Mouse (Mus musculus) limb, embryonic 15.5 days (tissue): Measurements from ENCODE around the gene Frzb. TPM values are rescaled to one million over a fixed set of nuclear protein-coding genes. Genes with fewer than 3 reads are reported as not detected.

Source experiments
- ATAC-seq: fragments of 200-750 bp; cut with Nextera tagmentation; 2 replicates; pipeline ENCODE4 v1.8.0; 2017; ENCODE audit warnings: low read depth, moderate TSS enrichment; ENCODE audit not compliant: insufficient number of reproducible peaks, low FRiP score, low TSS enrichment
- H3K27ac ChIP-seq: fragments of 300-500 bp; sonication (generic); 2 replicates; pipeline ENCODE4 v1.5.1; 2015; ENCODE audit warnings: moderate library complexity, mild to moderate bottlenecking, inconsistent platforms
- H3K27me3 ChIP-seq: fragments of 300-500 bp; sonication (generic); 2 replicates; pipeline ENCODE4 v1.6.1; 2015; ENCODE audit warnings: inconsistent platforms
- H3K36me3 ChIP-seq: fragments of 300-500 bp; sonication (generic); 2 replicates; pipeline ENCODE4 v1.6.1; 2015; ENCODE audit warnings: inconsistent platforms
- H3K4me1 ChIP-seq: fragments of 300-500 bp; sonication (generic); 2 replicates; pipeline ENCODE4 v1.6.1; 2015; ENCODE audit warnings: inconsistent platforms
- H3K4me2 ChIP-seq: fragments of 300-500 bp; sonication (generic); 2 replicates; pipeline ENCODE4 v1.6.1; 2015; ENCODE audit warnings: mild to moderate bottlenecking, inconsistent platforms
- H3K4me3 ChIP-seq: fragments of 300-500 bp; sonication (generic); 2 replicates; pipeline ENCODE4 v1.5.1; 2015; ENCODE audit warnings: mild to moderate bottlenecking, inconsistent platforms
- H3K9ac ChIP-seq: fragments of 300-500 bp; sonication (generic); 2 replicates; pipeline ENCODE4 v1.6.1; 2015; ENCODE audit warnings: inconsistent platforms
- H3K9me3 ChIP-seq: fragments of 300-500 bp; sonication (generic); 2 replicates; pipeline ENCODE4 v1.6.1; 2016; ENCODE audit warnings: inconsistent platforms
- WGBS: fragments of 180-500 bp; shearing (Covaris S2); methylation state at CpG from one replicate; pipeline ENCODE4 v1.1.7; 2015; 5-methylcytosine and 5-hydroxymethylcytosine counted together
- polyA plus RNA-seq: library from polyadenylated mRNA; unstranded; fragments of >200 nt; fragmentation: Nextera tagmentation; extraction: Ambion mirVana; gene quantifications from 2 replicates; pipeline ENCODE4 v1.2.1, GENCODE M21; 2015

Gene Frzb
- polyA plus RNA-seq, 1 experiment from 2014 or later = 9.0 TPM

GRCm38 (mm10) chr2:80379848-80380247 is 67.6 kb downstream of the Frzb start:
- 87% methylated on average over 5 of the region's 5 CpGs for WGBS
- Histone ChIP-seq H3K36me3 (no peaks in the 10 kb centered on the region), H3K9me3 (no peaks in the 10 kb centered on the region), H3K4me3 (no peak overlapping the region), H3K4me1 (no peaks in the 10 kb centered on the region), H3K27ac (no peak overlapping the region), H3K9ac (no peak overlapping the region), H3K27me3 (no peaks in the 10 kb centered on the region), H3K4me2 (no peak overlapping the region)
- no peak for ATAC-seq

GRCm38 (mm10) chr2:80374892-80375291 is 72.5 kb downstream of the Frzb start:
- H3K9me3 ChIP-seq = no peaks in the 10 kb centered on the region
- H3K4me1 ChIP-seq = no peaks in the 10 kb centered on the region
- no peak overlapping the region for H3K9ac ChIP-seq
- H3K4me2 ChIP-seq = no peak overlapping the region
- H3K36me3 ChIP-seq = no peaks in the 10 kb centered on the region
- H3K27me3 ChIP-seq = no peaks in the 10 kb centered on the region
- no peak overlapping the region for H3K27ac ChIP-seq
- no peak overlapping the region for H3K4me3 ChIP-seq
- ATAC-seq = no peak

GRCm38 (mm10) chr2:80371458-80371857 is 76.0 kb downstream of the Frzb start:
- Histone ChIP-seq H3K9ac (no peak overlapping the region), H3K4me2 (no peak overlapping the region), H3K4me1 (no peaks in the 10 kb centered on the region), H3K4me3 (no peak overlapping the region), H3K36me3 (no peaks in the 10 kb centered on the region), H3K9me3 (no peaks in the 10 kb centered on the region), H3K27ac (no peak overlapping the region), H3K27me3 (no peaks in the 10 kb centered on the region)
- ATAC-seq = no peak
- 48% methylated on average over 8 of the region's 8 CpGs for WGBS

Other genes with a start within 250 kb of the Frzb start
- gene Prdx6b, start 155.2 kb downstream of the Frzb start, polyA plus RNA-seq = not detected in 2 replicates
- gene Dnajc10, start 132.2 kb downstream of the Frzb start, polyA plus RNA-seq = 66.1 and 69.4 TPM in 2 replicates
- gene Nckap1, start 133.8 kb upstream of the Frzb start, polyA plus RNA-seq = 66.3 and 75.7 TPM in 2 replicates
- gene Dusp19, start 169.4 kb upstream of the Frzb start, polyA plus RNA-seq = 15.1 and 18.6 TPM in 2 replicates
- 42.1 and 42.2 TPM in 2 replicates for gene Nup35, start 169.6 kb upstream of the Frzb start, polyA plus RNA-seq